Mouse (Mus musculus): ENCODE data around the gene Oas2.

GRCm38 (mm10) chr5:120712721-120713120 is 36.9 kb downstream of the Oas2 start:
- TF ChIP-seq CTCF (IDR thresholded peaks at IDR 0.05; ENCODE audit: borderline replicate concordance, control insufficient read depth, extremely low read depth, insufficient read depth, low read length, poor library complexity) (no peak), POLR2A (IDR thresholded peaks at IDR 0.05; ENCODE audit: control insufficient read depth, extremely low read depth, insufficient read depth, low read length, poor library complexity) (no peak)
